In genomic region chr1:120013111-120013510, GRCm38 (mm10) we compare ENCODE assay signal across 9 mouse cellular contexts. TPM values are rescaled to one million over a fixed set of nuclear protein-coding genes. Genes with fewer than 3 reads are reported as not detected.
DNase-seq lines count a peak whose midpoint lies in the region; ATAC-seq and TF ChIP-seq lines count a peak whose summit lies in the region.
"Had no signal": no experiment of that assay in that cellular context is flagged by ENCODE, and none has a peak within 500 bp of the region (broad histone marks: within the 10 kb centered on the region; RNA-seq: fewer than 3 reads in every experiment).

No protein-coding gene starts in this region.

- no peaks in the 10 kb centered on the region for H3K4me1 ChIP-seq in testis, adult 2 months (ENCODE audit: control insufficient read depth, insufficient read depth, low read length)
- peaks cover 4% of the 10 kb centered on the region for H3K4me1 ChIP-seq in forebrain, embryonic 16.5 days (replicated peaks; ENCODE audit: control insufficient read depth, insufficient read depth, low read length)
- H3K4me1 ChIP-seq in kidney, adult 2 months (ENCODE audit: control insufficient read depth, insufficient read depth, low read length), result no peaks in the 10 kb centered on the region; the same call in 1 of the 2 replicates
- no peaks in the 10 kb centered on the region for H3K4me1 ChIP-seq in liver, adult 2 months (ENCODE audit: control insufficient read depth, insufficient read depth, low read length)

- no peak overlapping the region for H3K9ac ChIP-seq in forebrain, embryonic 16.5 days (replicated peaks; ENCODE audit: low read depth, low read length)
- no peak overlapping the region for H3K9ac ChIP-seq in liver, adult 2 months (ENCODE audit: low read depth, low read length)
- H3K9ac ChIP-seq: neural tube, embryonic 13.5 days had no signal

- H3K9me3 ChIP-seq in forebrain, embryonic 16.5 days (ENCODE audit: control insufficient read depth, low read length), result no peaks in the 10 kb centered on the region
- H3K9me3 ChIP-seq: neural tube, embryonic 13.5 days had no signal

- TF ChIP-seq CTCF in testis, adult 2 months (IDR thresholded peaks at IDR 0.05; ENCODE audit: control insufficient read depth, insufficient read depth, insufficient replicate concordance, low read depth, low read length), result peak; percentile 55; the same call in 1 of the 2 replicates
- peak; percentile 72 for TF ChIP-seq CTCF in kidney, adult 2 months (conservative IDR thresholded peaks at IDR 0.05; ENCODE audit: insufficient read depth, insufficient read length, low read depth, low read length)
- peak; percentile 85 for TF ChIP-seq CTCF in liver, adult 2 months (IDR thresholded peaks at IDR 0.05; ENCODE audit: low read depth, low read length)

- H3K4me2 ChIP-seq in forebrain, embryonic 16.5 days (ENCODE audit: low read length), result no peak overlapping the region
- H3K4me2 ChIP-seq: neural tube, embryonic 13.5 days had no signal

- ATAC-seq in forebrain, embryonic 16.5 days, result 0 out of 2 replicates have a peak, but pooled peaks have one; percentile 38
- ATAC-seq in monocyte, adult 5-6 weeks (replicated peaks; ENCODE audit: insufficient number of reproducible peaks, low FRiP score, low TSS enrichment, poor library complexity, severe bottlenecking), result no peak

- H3K27ac ChIP-seq in testis, adult 2 months (ENCODE audit: control insufficient read depth, insufficient read depth, low read depth, low read length), result no peak overlapping the region
- no peak overlapping the region for H3K27ac ChIP-seq in forebrain, embryonic 16.5 days (ENCODE audit: low read length)
- H3K27ac ChIP-seq in kidney, adult 2 months (ENCODE audit: insufficient read depth, low read depth, low read length), result no peak overlapping the region
- H3K27ac ChIP-seq in liver, adult 2 months (replicated peaks; ENCODE audit: insufficient read depth, low read depth, low read length), result no peak overlapping the region
- H3K27ac ChIP-seq: neural tube, embryonic 13.5 days had no signal

- H3K79me2 ChIP-seq in liver, adult 2 months (ENCODE audit: control insufficient read depth, insufficient read depth, low read length), result no peaks in the 10 kb centered on the region

- TF ChIP-seq POLR2A in testis, adult 2 months (IDR thresholded peaks at IDR 0.05; ENCODE audit: control insufficient read depth, low read depth, low read length), result no peak
- no peak for TF ChIP-seq POLR2A in kidney, adult 2 months (IDR thresholded peaks at IDR 0.05; ENCODE audit: low read depth, low read length)
- TF ChIP-seq POLR2A in liver, adult 2 months (IDR thresholded peaks at IDR 0.05; ENCODE audit: extremely low read depth, insufficient read depth, low read length), result no peak

- H3K36me3 ChIP-seq in testis, adult 2 months (ENCODE audit: control insufficient read depth, insufficient read depth, low read length), result no peaks in the 10 kb centered on the region
- no peaks in the 10 kb centered on the region for H3K36me3 ChIP-seq in forebrain, embryonic 16.5 days (ENCODE audit: control insufficient read depth, insufficient read depth)
- H3K36me3 ChIP-seq in kidney, adult 2 months (ENCODE audit: control insufficient read depth, insufficient read depth, low read length), result no peaks in the 10 kb centered on the region
- no peaks in the 10 kb centered on the region for H3K36me3 ChIP-seq in liver, adult 2 months (ENCODE audit: control insufficient read depth, insufficient read depth, low read length)
- H3K36me3 ChIP-seq: neural tube, embryonic 13.5 days had no signal

- H3K4me3 ChIP-seq in testis, adult 2 months (ENCODE audit: control insufficient read depth, low read depth, low read length), result no peak overlapping the region
- H3K4me3 ChIP-seq in forebrain, embryonic 16.5 days (replicated peaks; ENCODE audit: low read length), result no peak overlapping the region
- H3K4me3 ChIP-seq in kidney, adult 2 months (ENCODE audit: insufficient read depth, low read depth, low read length), result no peak overlapping the region
- no peak overlapping the region for H3K4me3 ChIP-seq in liver, adult 2 months (ENCODE audit: insufficient read depth, low read depth, low read length)
- H3K4me3 ChIP-seq: neural tube, embryonic 13.5 days had no signal

- H3K27me3 ChIP-seq in testis, adult 2 months (ENCODE audit: control insufficient read depth, insufficient read depth, low read length), result no peaks in the 10 kb centered on the region
- peaks cover 6% of the 10 kb centered on the region; the same call in 1 of the 2 replicates for H3K27me3 ChIP-seq in forebrain, embryonic 16.5 days (replicated peaks; ENCODE audit: control insufficient read depth, insufficient read depth, low read length)
- H3K27me3 ChIP-seq in kidney, adult 2 months (replicated peaks; ENCODE audit: control insufficient read depth, insufficient read depth, low read length), result no peaks in the 10 kb centered on the region
- no peaks in the 10 kb centered on the region for H3K27me3 ChIP-seq in liver, adult 2 months (ENCODE audit: control insufficient read depth, insufficient read depth, low read length)

- DNase-seq in testis, postnatal 14 days (ENCODE audit: low spot score), result no peak
- peak; percentile 38 for DNase-seq in c-Kit-positive CD71-positive TER-119-negative erythroid progenitor cells, embryonic 14.5 days (ENCODE audit: low read depth)
- peak; percentile 59 for DNase-seq in kidney, adult 2 months
- DNase-seq in liver, adult 2 months (ENCODE audit: extremely low read depth, low read depth, low spot score), result no peak
- peak; percentile 69 for DNase-seq in ovary, postnatal 36 days (ENCODE audit: low spot score)

RNA-seq across cellular contexts. Expression of gene Sctr, which starts 6.4 kb away (rescaled TPM):
- 0.36 and 0.78 TPM in 2 replicates for polyA plus RNA-seq in testis, adult 2 months (2012; rRNA removed)
- polyA plus RNA-seq in forebrain, embryonic 16.5 days (2015; fragmentation: Nextera tagmentation; extraction: Ambion mirVana), result 0.51 and 0.52 TPM in 2 replicates
- 1.4 and 2.0 TPM in 2 replicates for polyA plus RNA-seq in kidney, adult 2 months (2012; rRNA removed)
- not detected in 2 replicates for total RNA-seq in liver, adult 2 months (2014; rRNA removed)
- 0.04 TPM in 1 of 2 replicates, not detected in the other for polyA plus RNA-seq in liver, adult 2 months (2012; rRNA removed)
- total RNA-seq in monocyte, adult 5-6 weeks (2017), result not detected in 3 replicates

RNA-seq across cellular contexts. Expression of gene Cfap221, which starts 16.1 kb away (rescaled TPM):
- polyA plus RNA-seq in testis, adult 2 months (2012; rRNA removed), result 19.4 and 22.9 TPM in 2 replicates
- 0.25 and 0.60 TPM in 2 replicates for polyA plus RNA-seq in forebrain, embryonic 16.5 days (2015; fragmentation: Nextera tagmentation; extraction: Ambion mirVana)
- polyA plus RNA-seq in kidney, adult 2 months (2012; rRNA removed), result not detected in 2 replicates
- total RNA-seq in liver, adult 2 months (2014; rRNA removed), result not detected in 2 replicates
- polyA plus RNA-seq in liver, adult 2 months (2012; rRNA removed), result not detected in 2 replicates
- not detected in 3 replicates for total RNA-seq in monocyte, adult 5-6 weeks (2017)

Comparison
In these comparisons a context has a peak if more than half of its experiments do, and no peak if none do; other contexts are left out.
1. DNase-seq: peak in c-Kit-positive CD71-positive TER-119-negative erythroid progenitor cells, embryonic 14.5 days (single experiment), kidney, adult 2 months (single experiment) and ovary, postnatal 36 days (single experiment); none in testis, postnatal 14 days (single experiment) and liver, adult 2 months (single experiment).
2. RNA of gene Cfap221, which starts 16.1 kb away (polyA plus RNA-seq): 19.4 to 22.9 TPM in testis, adult 2 months; 0.25 to 0.60 TPM in forebrain, embryonic 16.5 days, not detected in kidney, adult 2 months and not detected in liver, adult 2 months; every median in the first group is over 10 times any median in the second.
3. Peak in every context shown above with its lines, with median percentiles within 50 percentile points of each other: CTCF ChIP-seq.